Mouse (Mus musculus) midbrain, embryonic 11.5 days (tissue): ENCODE measurements around the gene Rmnd5a. TPM values are rescaled to one million over a fixed set of nuclear protein-coding genes. Genes with fewer than 3 reads are reported as not detected.

Experiments used
- ATAC-seq: fragments of 200-750 bp; cut with Nextera tagmentation; 2 replicates; pipeline ENCODE4 v1.8.0; 2017; ENCODE audit warnings: moderate TSS enrichment, moderate library complexity; ENCODE audit not compliant: low FRiP score
- DNase-seq: peaks from one replicate; pipeline ENCODE4 v3.0.0; 2015; ENCODE audit warnings: low spot score; ENCODE audit errors: missing footprints
- H3K27ac ChIP-seq: fragments of 300-500 bp; sonication (generic); 2 replicates; pipeline ENCODE4 v1.5.1; 2014; ENCODE audit warnings: low read depth, low read length
- H3K27me3 ChIP-seq: fragments of 300-500 bp; sonication (generic); 2 replicates; pipeline ENCODE4 v1.6.1; 2014; ENCODE audit warnings: mild to moderate bottlenecking, low read length, moderate library complexity, mixed read lengths; ENCODE audit not compliant: control insufficient read depth, insufficient read depth
- H3K36me3 ChIP-seq: fragments of 300-500 bp; sonication (generic); 2 replicates; pipeline ENCODE4 v1.6.1; 2014; ENCODE audit warnings: mild to moderate bottlenecking, low read length, moderate library complexity, mixed read lengths; ENCODE audit not compliant: control insufficient read depth, insufficient read depth
- H3K4me1 ChIP-seq: fragments of 300-500 bp; sonication (generic); 2 replicates; pipeline ENCODE4 v1.6.1; 2014; ENCODE audit warnings: low read length; ENCODE audit not compliant: control insufficient read depth, insufficient read depth
- H3K4me2 ChIP-seq: fragments of 300-500 bp; sonication (generic); 2 replicates; pipeline ENCODE4 v1.6.1; 2014; ENCODE audit warnings: mild to moderate bottlenecking, moderate library complexity
- H3K4me3 ChIP-seq: fragments of 300-500 bp; sonication (generic); 2 replicates; pipeline ENCODE4 v1.5.1; 2014; ENCODE audit warnings: low read depth, low read length
- H3K9ac ChIP-seq: fragments of 300-500 bp; sonication (generic); 2 replicates; pipeline ENCODE4 v1.6.1; 2014; ENCODE audit warnings: low read length
- H3K9me3 ChIP-seq: fragments of 300-500 bp; sonication (generic); 2 replicates; pipeline ENCODE4 v1.6.1; 2016; ENCODE audit warnings: low read length; ENCODE audit not compliant: control insufficient read depth
- WGBS: fragments of 180-500 bp; shearing (Covaris S2); extraction: QIAGEN DNeasy Blood & Tissue Kit; methylation state at CpG from one replicate; pipeline ENCODE4 v1.1.7; 2014; 5-methylcytosine and 5-hydroxymethylcytosine counted together
- polyA plus RNA-seq: library from polyadenylated mRNA; unstranded; fragments of >200 nt; fragmentation: Nextera tagmentation; extraction: Ambion mirVana; gene quantifications from 2 replicates; pipeline ENCODE4 v1.2.1, GENCODE M21; 2014

Gene Rmnd5a
- polyA plus RNA-seq, 1 experiment from 2014 or later: 8.6 TPM

- Histone ChIP-seq H3K4me2 (no peak overlapping the region), H3K9me3 (no peaks in the 10 kb centered on the region), H3K36me3 (0 out of 2 replicates have a peak, but pooled peaks cover 2% of the 10 kb centered on the region), H3K27me3 (no peaks in the 10 kb centered on the region), H3K9ac (no peak overlapping the region), H3K4me3 (no peak overlapping the region), H3K4me1 (no peaks in the 10 kb centered on the region), H3K27ac (no peak overlapping the region)
- DNase-seq (no peak), ATAC-seq (no peak)
- WGBS: 100% methylated on average over 1 of the region's 1 CpGs
Observed at GRCm38 (mm10) chr6:71396016-71396415, 44.4 kb downstream of the Rmnd5a start.

- DNase-seq (no peak), ATAC-seq (no peak)
- Histone ChIP-seq H3K27me3 (no peaks in the 10 kb centered on the region), H3K4me3 (no peak overlapping the region), H3K9me3 (no peaks in the 10 kb centered on the region), H3K36me3 (0 out of 2 replicates have a peak, but pooled peaks cover 2% of the 10 kb centered on the region), H3K9ac (no peak overlapping the region), H3K4me1 (no peaks in the 10 kb centered on the region), H3K27ac (no peak overlapping the region), H3K4me2 (no peak overlapping the region)
- 95% methylated on average over 2 of the region's 2 CpGs for WGBS
Observed at GRCm38 (mm10) chr6:71390496-71390895, 49.9 kb downstream of the Rmnd5a start.

GRCm38 (mm10) chr6:71381654-71382053 is 58.8 kb downstream of the Rmnd5a start:
- Histone ChIP-seq H3K9ac (no peak overlapping the region), H3K4me3 (no peak overlapping the region), H3K9me3 (no peaks in the 10 kb centered on the region), H3K36me3 (no peaks in the 10 kb centered on the region), H3K4me2 (no peak overlapping the region), H3K27me3 (no peaks in the 10 kb centered on the region), H3K27ac (no peak overlapping the region), H3K4me1 (no peaks in the 10 kb centered on the region)
- DNase-seq: no peak
- no peak for ATAC-seq
- 94% methylated on average over 5 of the region's 5 CpGs for WGBS

- DNase-seq (no peak), ATAC-seq (no peak)
- no peaks in the 10 kb centered on the region for H3K9me3 ChIP-seq
- H3K9ac ChIP-seq: no peak overlapping the region
- H3K36me3 ChIP-seq: no peaks in the 10 kb centered on the region
- H3K27me3 ChIP-seq: no peaks in the 10 kb centered on the region
- 91% methylated on average over 13 of the region's 13 CpGs for WGBS
- no peak overlapping the region for H3K4me2 ChIP-seq
- no peaks in the 10 kb centered on the region for H3K4me1 ChIP-seq
- H3K4me3 ChIP-seq: no peak overlapping the region
- no peak overlapping the region for H3K27ac ChIP-seq
Observed at GRCm38 (mm10) chr6:71376711-71377110, 63.7 kb downstream of the Rmnd5a start.

- DNase-seq (no peak), ATAC-seq (no peak)
- no peak overlapping the region for H3K4me2 ChIP-seq
- no peak overlapping the region for H3K9ac ChIP-seq
- WGBS: 80% methylated on average over 2 of the region's 2 CpGs
- H3K9me3 ChIP-seq: no peaks in the 10 kb centered on the region
- H3K36me3 ChIP-seq: no peaks in the 10 kb centered on the region
- H3K27me3 ChIP-seq: no peaks in the 10 kb centered on the region
- no peak overlapping the region for H3K27ac ChIP-seq
- H3K4me3 ChIP-seq: no peak overlapping the region
- no peaks in the 10 kb centered on the region for H3K4me1 ChIP-seq
Observed at GRCm38 (mm10) chr6:71374921-71375320, 65.5 kb downstream of the Rmnd5a start.

- Histone ChIP-seq H3K4me3 (no peak overlapping the region), H3K4me2 (no peak overlapping the region), H3K27me3 (no peaks in the 10 kb centered on the region), H3K4me1 (no peaks in the 10 kb centered on the region), H3K27ac (no peak overlapping the region), H3K9ac (no peak overlapping the region), H3K9me3 (no peaks in the 10 kb centered on the region), H3K36me3 (no peaks in the 10 kb centered on the region)
- DNase-seq (no peak), ATAC-seq (no peak)
- 91% methylated on average over 19 of the region's 19 CpGs for WGBS
Observed at GRCm38 (mm10) chr6:71374311-71374829, 66.1 kb downstream of the Rmnd5a start.

- Histone ChIP-seq H3K4me3 (no peak within 1 kb of the TSS), H3K9me3 (no peaks in the 10 kb centered on the region), H3K9ac (no peak within 1 kb of the TSS), H3K36me3 (no peaks in the 10 kb centered on the region), H3K27me3 (no peaks in the 10 kb centered on the region), H3K4me1 (no peaks in the 10 kb centered on the region), H3K4me2 (no peak within 1 kb of the TSS), H3K27ac (no peak within 1 kb of the TSS)
- no peak for ATAC-seq
- 82% methylated on average over 14 of the region's 14 CpGs for WGBS
- no peak for DNase-seq
Observed at GRCm38 (mm10) chr6:71373249-71373775, 67.1 kb downstream of the Rmnd5a start, which contains the start of gene Cd8a. Gene Cd8a, plus strand, starts transcription at chr6:71373427.

- no peak for DNase-seq
- H3K9ac ChIP-seq: no peak overlapping the region
- WGBS: 89% methylated on average over 5 of the region's 5 CpGs
- no peak overlapping the region for H3K4me3 ChIP-seq
- no peaks in the 10 kb centered on the region for H3K9me3 ChIP-seq
- no peak overlapping the region for H3K27ac ChIP-seq
- no peak overlapping the region for H3K4me2 ChIP-seq
- H3K36me3 ChIP-seq: no peaks in the 10 kb centered on the region
- H3K27me3 ChIP-seq: no peaks in the 10 kb centered on the region
- no peak for ATAC-seq
- no peaks in the 10 kb centered on the region for H3K4me1 ChIP-seq
Observed at GRCm38 (mm10) chr6:71372041-71372720, 68.3 kb downstream of the Rmnd5a start.

- no peak for DNase-seq
- WGBS: 92% methylated on average over 5 of the region's 5 CpGs
- ATAC-seq: no peak
Observed at GRCm38 (mm10) chr6:71371085-71371605, 69.3 kb downstream of the Rmnd5a start.

More at GRCm38 (mm10) chr6:71371085-71371605, 69.3 kb downstream of the Rmnd5a start:
- Histone ChIP-seq H3K4me3 (no peak overlapping the region), H3K4me2 (no peak overlapping the region), H3K9me3 (no peaks in the 10 kb centered on the region), H3K4me1 (no peaks in the 10 kb centered on the region), H3K36me3 (no peaks in the 10 kb centered on the region), H3K27ac (no peak overlapping the region), H3K9ac (no peak overlapping the region), H3K27me3 (no peaks in the 10 kb centered on the region)
